Mouse (Mus musculus) C2C12 (cell line): ENCODE results near the gene Cdkl2. TPM values are rescaled to one million over a fixed set of nuclear protein-coding genes. Genes with fewer than 3 reads are reported as not detected.

Source experiments
- H3K27me3 ChIP-seq: one replicate; pipeline ENCODE4 v1.6.1; 2011; ENCODE audit not compliant: control insufficient read depth, insufficient read depth, insufficient read length
- H3K36me3 ChIP-seq: one replicate; pipeline ENCODE4 v1.6.1; 2011; ENCODE audit not compliant: control insufficient read depth, insufficient read depth
- H3K4me3 ChIP-seq: one replicate; pipeline ENCODE4 v1.5.1; 2011; ENCODE audit warnings: mild to moderate bottlenecking, control low read depth; ENCODE audit not compliant: poor library complexity, insufficient read depth, severe bottlenecking
- H3K79me2 ChIP-seq: one replicate; pipeline ENCODE4 v1.6.1; 2011; ENCODE audit not compliant: control insufficient read depth, insufficient read depth
- H3K79me3 ChIP-seq: one replicate; pipeline ENCODE4 v1.6.1; 2011; ENCODE audit warnings: low read depth, control low read depth
- H3ac ChIP-seq: one replicate; pipeline ENCODE3; 2011; ENCODE audit warnings: low read depth; ENCODE audit not compliant: control insufficient read depth, insufficient read length
- CEBPB ChIP-seq: IDR thresholded peaks from one replicate; pipeline ENCODE4 v1.6.1; 2011; ENCODE audit warnings: low read depth, mild to moderate bottlenecking, control low read depth, moderate library complexity
- CTCF ChIP-seq: IDR thresholded peaks from one replicate; pipeline ENCODE4 v1.5.1; 2011; ENCODE audit not compliant: control insufficient read depth, insufficient read depth, insufficient read length
- FOSL1 ChIP-seq: IDR thresholded peaks from one replicate; pipeline ENCODE4 v1.8.0; 2011; ENCODE audit warnings: mild to moderate bottlenecking, low read length; ENCODE audit not compliant: poor library complexity, insufficient read depth, severe bottlenecking
- MAX ChIP-seq: IDR thresholded peaks from one replicate; pipeline ENCODE4 v1.6.1; 2011; ENCODE audit warnings: mild to moderate bottlenecking, control low read depth
- MYOD1 ChIP-seq: IDR thresholded peaks from one replicate; pipeline ENCODE4 v1.6.1; 2011; ENCODE audit warnings: low read depth; ENCODE audit not compliant: control insufficient read depth, insufficient read length
- MYOG ChIP-seq: IDR thresholded peaks from one replicate; pipeline ENCODE4 v1.6.1; 2011; ENCODE audit not compliant: control insufficient read depth, insufficient read length; ENCODE audit errors: extremely low read depth
- USF1 ChIP-seq: IDR thresholded peaks from one replicate; pipeline ENCODE4 v1.6.1; 2011; ENCODE audit warnings: low read depth, mild to moderate bottlenecking, control low read depth, moderate library complexity
- polyA plus RNA-seq: library from polyadenylated mRNA; unstranded; fragments of >200 nt; fragmentation: generic; extraction: Trizol; gene quantifications from one replicate; pipeline ENCODE4 v1.2.1, GENCODE M21; 2012; ENCODE audit warnings: missing spikeins

The Cdkl2 gene
- polyA plus RNA-seq, 1 experiment = 0.83 TPM

GRCm38 (mm10) chr5:91956991-91957760, 86.5 kb downstream of the Cdkl2 start:
- TF ChIP-seq FOSL1 (no peak), CTCF (no peak), MYOD1 (no peak), USF1 (no peak), CEBPB (no peak), MAX (no peak), MYOG (no peak)
- Histone ChIP-seq H3K79me2 (peaks cover 62% of the 10 kb centered on the region), H3ac (no peak overlapping the region), H3K79me3 (peaks cover 29% of the 10 kb centered on the region), H3K36me3 (peaks cover 52% of the 10 kb centered on the region), H3K4me3 (no peak overlapping the region), H3K27me3 (no peaks in the 10 kb centered on the region)

Other genes with a start within 250 kb of the Cdkl2 start
- gene Rchy1, start 80.8 kb downstream of the Cdkl2 start, polyA plus RNA-seq = 22.6 TPM
- not detected for gene Odaph, start 56.4 kb downstream of the Cdkl2 start, polyA plus RNA-seq
- gene G3bp2, start 39.8 kb upstream of the Cdkl2 start, polyA plus RNA-seq = 39.1 TPM
- 27.3 TPM for gene Uso1, start 94.1 kb upstream of the Cdkl2 start, polyA plus RNA-seq
- 0.83 TPM for gene U90926, start 171.5 kb upstream of the Cdkl2 start, polyA plus RNA-seq
- not detected for gene Ppef2, start 212.4 kb upstream of the Cdkl2 start, polyA plus RNA-seq
- 5.4 TPM for gene Naaa, start 234.3 kb upstream of the Cdkl2 start, polyA plus RNA-seq